Mouse (Mus musculus) lung, adult 2 months (tissue): ENCODE measurements around the gene Irak4.

Source experiments
- CTCF ChIP-seq: fragments of 200-500 bp; IDR thresholded peaks from 2 replicates; pipeline ENCODE4 v1.5.1; 2011; ENCODE audit warnings: mild to moderate bottlenecking, low read length, control low read depth; ENCODE audit not compliant: insufficient read depth
- POLR2A ChIP-seq: fragments of 200-500 bp; IDR thresholded peaks from 2 replicates; pipeline ENCODE4 v1.6.1; 2011; ENCODE audit warnings: low read depth, mild to moderate bottlenecking, control low read depth, low read length, borderline replicate concordance; ENCODE audit errors: extremely low read depth

DNA sequence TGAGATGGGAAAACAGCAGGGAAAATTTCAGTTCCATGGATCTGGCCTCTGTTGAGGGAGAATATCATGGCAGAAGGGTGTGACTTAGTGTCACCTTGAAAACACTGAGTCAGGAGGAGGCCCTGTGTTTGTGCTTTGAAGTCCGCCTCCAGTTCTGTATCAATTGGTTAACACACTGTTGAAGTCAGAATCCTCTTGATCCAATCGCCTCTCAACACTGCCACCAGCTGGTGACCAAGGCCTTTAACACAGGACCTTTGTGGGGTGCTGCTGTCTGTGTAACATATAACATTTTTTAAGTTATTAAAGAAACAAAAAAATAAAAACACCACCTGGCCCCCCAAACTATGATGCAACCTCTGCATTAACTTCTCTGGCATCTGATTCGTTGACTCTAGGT is 57.9 kb downstream of the Irak4 start:
- TF ChIP-seq CTCF, result peak; percentile 52
- no peak for TF ChIP-seq POLR2A
